Mouse (Mus musculus) bone marrow macrophage, adult 2 months (primary cell): ENCODE data around the gene Kcnq1.

Experiments used
- CTCF ChIP-seq: IDR thresholded peaks from 2 replicates; pipeline ENCODE4 v1.5.1; 2012; ENCODE audit warnings: low read depth, mild to moderate bottlenecking, low read length, moderate library complexity
- POLR2A ChIP-seq: IDR thresholded peaks from 2 replicates; pipeline ENCODE4 v1.6.1; 2012; ENCODE audit warnings: mild to moderate bottlenecking, low read depth, low read length, borderline replicate concordance

DNA sequence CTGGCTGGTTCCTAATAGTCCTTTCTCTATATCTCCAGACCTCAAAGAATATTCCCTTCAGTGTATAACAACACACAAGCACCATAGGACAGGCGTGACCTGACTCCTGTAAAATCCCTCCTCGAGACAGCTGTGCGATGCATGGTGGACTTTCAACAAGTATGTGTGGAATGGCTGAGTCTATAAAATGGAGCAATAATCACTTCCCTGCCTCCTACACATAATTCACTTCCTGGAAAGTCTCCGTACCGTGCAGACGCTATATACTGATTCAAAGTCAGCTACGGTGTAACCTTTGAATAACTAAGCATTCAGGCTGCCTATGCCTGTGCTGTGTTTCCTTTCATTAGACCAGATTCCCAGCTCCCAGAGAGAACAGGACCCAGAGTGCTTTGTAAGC is 182.0 kb downstream of the Kcnq1 start:
- TF ChIP-seq CTCF, result no peak
- no peak for TF ChIP-seq POLR2A
